Mouse (Mus musculus): ENCODE measurements at regions not wholly inside any gene's neighbourhood (a gene's known extent, or its start where the extent isn't known, plus 50 kb on each side); places are given as distances from the start of the nearest gene placed in this dataset.

- Histone ChIP-seq H3K27ac (ENCODE audit: control insufficient read depth, low read depth, low read length) (no peak overlapping the region), H3K4me1 (ENCODE audit: control insufficient read depth in 1 of 2, insufficient read depth in 2 of 2, low read length in 2 of 2) (no peaks in the 10 kb centered on the region), H3K79me2 (ENCODE audit: control insufficient read depth, insufficient read depth, low read length, poor library complexity) (no peaks in the 10 kb centered on the region), H3K9ac (ENCODE audit: control insufficient read depth, low read depth, low read length, poor library complexity, severe bottlenecking) (no peak overlapping the region), H3K9me3 (replicated peaks; ENCODE audit: insufficient read depth, low read length) (no peaks in the 10 kb centered on the region), H3K27me3 (ENCODE audit: control insufficient read depth in 1 of 2, insufficient read depth in 2 of 2, low read length in 2 of 2) (no peaks in the 10 kb centered on the region), H3K4me3 (ENCODE audit: control insufficient read depth in 1 of 2, insufficient read depth in 1 of 2, low read depth in 2 of 2, low read length in 2 of 2) (no peak overlapping the region), H3K36me3 (ENCODE audit: control insufficient read depth in 1 of 2, insufficient read depth in 2 of 2, low read length in 2 of 2) (no peaks in the 10 kb centered on the region)
- no peak for DNase-seq (ENCODE audit: low read depth, low spot score)
- TF ChIP-seq ZNF384 (IDR thresholded peaks at IDR 0.05; ENCODE audit: low read depth, low read length), result no peak
- no peak for TF ChIP-seq ZC3H11A (IDR thresholded peaks at IDR 0.05; ENCODE audit: low read depth, low read length)
- no peak for TF ChIP-seq MYC (IDR thresholded peaks at IDR 0.05; ENCODE audit: low read depth, low read length)
- TF ChIP-seq UBTF (IDR thresholded peaks at IDR 0.05; ENCODE audit: borderline replicate concordance, insufficient read depth, low read depth, low read length), result no peak
- TF ChIP-seq CHD1 (IDR thresholded peaks at IDR 0.05; ENCODE audit: low read depth, low read length), result no peak
- TF ChIP-seq SMC3 (IDR thresholded peaks at IDR 0.05; ENCODE audit: low read depth, low read length), result no peak
- no peak for TF ChIP-seq RCOR1 (IDR thresholded peaks at IDR 0.05; ENCODE audit: low read depth, low read length)
- TF ChIP-seq POLR2AphosphoS2 (IDR thresholded peaks at IDR 0.05; ENCODE audit: low read length), result no peak
- TF ChIP-seq GATA1 (IDR thresholded peaks at IDR 0.05; ENCODE audit: low read depth, low read length), result no peak
- no peak for TF ChIP-seq USF1 (IDR thresholded peaks at IDR 0.05; ENCODE audit: low read depth, low read length)
- no peak for TF ChIP-seq ZKSCAN1 (IDR thresholded peaks at IDR 0.05; ENCODE audit: low read depth, low read length)
- TF ChIP-seq ETS1 (IDR thresholded peaks at IDR 0.05; ENCODE audit: low read depth, low read length), result no peak
Measured at GRCm38 (mm10) chr13:53880466-53881250, 174.8 kb downstream of the Drd1 start.

GRCm38 (mm10) chr13:53875546-53875945, 180.0 kb downstream of the Drd1 start:
- H3K27ac ChIP-seq (ENCODE audit: control insufficient read depth, low read depth, low read length), result no peak overlapping the region
- no peak overlapping the region for H3K4me3 ChIP-seq (ENCODE audit: control insufficient read depth in 1 of 2, insufficient read depth in 1 of 2, low read depth in 2 of 2, low read length in 2 of 2)
- no peaks in the 10 kb centered on the region; the same call in 1 of the 2 replicates for H3K9me3 ChIP-seq (replicated peaks; ENCODE audit: insufficient read depth, low read length)
- no peaks in the 10 kb centered on the region for H3K27me3 ChIP-seq (ENCODE audit: control insufficient read depth in 1 of 2, insufficient read depth in 2 of 2, low read length in 2 of 2)
- TF ChIP-seq GATA1 (IDR thresholded peaks at IDR 0.05; ENCODE audit: low read depth, low read length) (no peak), GABPA (IDR thresholded peaks at IDR 0.05; ENCODE audit: low read depth, low read length) (no peak), ETS1 (IDR thresholded peaks at IDR 0.05; ENCODE audit: low read depth, low read length) (no peak), MAZ (IDR thresholded peaks at IDR 0.05; ENCODE audit: low read depth, low read length) (no peak), E2F4 (IDR thresholded peaks at IDR 0.05; ENCODE audit: borderline replicate concordance, low read depth, low read length) (no peak), NELFE (IDR thresholded peaks at IDR 0.05; ENCODE audit: low read depth, low read length) (no peak), HCFC1 (IDR thresholded peaks at IDR 0.05; ENCODE audit: low read depth, low read length) (no peak), TBP (IDR thresholded peaks at IDR 0.05; ENCODE audit: low read depth, low read length) (no peak), EP300 (IDR thresholded peaks at IDR 0.05; ENCODE audit: low read depth in 1 of 2, low read length in 2 of 2) (no peak), ZKSCAN1 (IDR thresholded peaks at IDR 0.05; ENCODE audit: low read depth, low read length) (no peak), ELF1 (IDR thresholded peaks at IDR 0.05; ENCODE audit: low read depth, low read length) (no peak), SIN3A (IDR thresholded peaks at IDR 0.05; ENCODE audit: low read length) (no peak), MXI1 (IDR thresholded peaks at IDR 0.05; ENCODE audit: low read depth, low read length) (no peak), MEF2A (IDR thresholded peaks at IDR 0.05; ENCODE audit: extremely low read depth, insufficient replicate concordance, low read depth, low read length, poor library complexity, severe bottlenecking) (no peak), ZC3H11A (IDR thresholded peaks at IDR 0.05; ENCODE audit: low read depth, low read length) (no peak), UBTF (IDR thresholded peaks at IDR 0.05; ENCODE audit: borderline replicate concordance, insufficient read depth, low read depth, low read length) (no peak), CTCF (IDR thresholded peaks at IDR 0.05 in 2 of 3, conservative IDR thresholded peaks at IDR 0.05 in 1 of 3; ENCODE audit: control insufficient read depth in 1 of 3, insufficient read depth in 1 of 3, low read depth in 2 of 3, low read length in 3 of 3, poor library complexity in 1 of 3, severe bottlenecking in 1 of 3) (no peak)
- H3K9ac ChIP-seq (ENCODE audit: control insufficient read depth, low read depth, low read length, poor library complexity, severe bottlenecking), result no peak overlapping the region
- H3K36me3 ChIP-seq (ENCODE audit: control insufficient read depth in 1 of 2, insufficient read depth in 2 of 2, low read length in 2 of 2), result no peaks in the 10 kb centered on the region
- H3K79me2 ChIP-seq (ENCODE audit: control insufficient read depth, insufficient read depth, low read length, poor library complexity), result no peaks in the 10 kb centered on the region
- H3K4me1 ChIP-seq (ENCODE audit: control insufficient read depth in 1 of 2, insufficient read depth in 2 of 2, low read length in 2 of 2), result no peaks in the 10 kb centered on the region
- no peak for DNase-seq (ENCODE audit: low read depth, low spot score)
